13 mouse cellular contexts compared by ENCODE assay signal in genomic region chr4:130715126-130715525, GRCm38 (mm10). TPM values are rescaled to one million over a fixed set of nuclear protein-coding genes. Genes with fewer than 3 reads are reported as not detected.
A peak's percentile ranks its signal among the peaks of the same experiment; 100 is the strongest.
DNase-seq lines count a peak whose midpoint lies in the region; ATAC-seq lines count a peak whose summit lies in the region.
"Had no signal": no experiment of that assay in that cellular context is flagged by ENCODE, and none has a peak within 500 bp of the region (broad histone marks: within the 10 kb centered on the region; RNA-seq: fewer than 3 reads in every experiment).

No protein-coding gene starts in this region.

- peak; percentile 93 for ATAC-seq in intestine, embryonic 16.5 days
- peak; percentile 90 for ATAC-seq in megakaryocyte-erythroid progenitor cell, adult 5-6 weeks (replicated peaks; ENCODE audit: low FRiP score, low TSS enrichment, poor library complexity, severe bottlenecking)
- ATAC-seq in hindbrain, embryonic 13.5 days (ENCODE audit: low FRiP score), result no peak
- ATAC-seq: forebrain, embryonic 13.5 days; hindbrain, embryonic 16.5 days had no signal

- no peaks in the 10 kb centered on the region for H3K27me3 ChIP-seq in heart, embryonic 10.5 days (ENCODE audit: insufficient read depth, poor library complexity, severe bottlenecking)
- H3K27me3 ChIP-seq in intestine, embryonic 16.5 days (replicated peaks; ENCODE audit: control insufficient read depth, insufficient read depth, low read length), result no peaks in the 10 kb centered on the region
- H3K27me3 ChIP-seq in limb, embryonic 10.5 days (ENCODE audit: low read depth, poor library complexity, severe bottlenecking), result no peaks in the 10 kb centered on the region
- no peaks in the 10 kb centered on the region for H3K27me3 ChIP-seq in hindbrain, embryonic 13.5 days
- H3K27me3 ChIP-seq: forebrain, embryonic 13.5 days had no signal

- no peaks in the 10 kb centered on the region for H3K9me3 ChIP-seq in heart, embryonic 10.5 days
- H3K9me3 ChIP-seq in intestine, embryonic 16.5 days (ENCODE audit: control insufficient read depth, low read length), result no peaks in the 10 kb centered on the region
- H3K9me3 ChIP-seq in limb, embryonic 10.5 days (replicated peaks), result no peaks in the 10 kb centered on the region
- no peaks in the 10 kb centered on the region for H3K9me3 ChIP-seq in hindbrain, embryonic 13.5 days
- H3K9me3 ChIP-seq: forebrain, embryonic 13.5 days had no signal

- H3K36me3 ChIP-seq in heart, embryonic 10.5 days, result peaks cover 15% of the 10 kb centered on the region
- 0 out of 2 replicates have a peak, but pooled peaks cover 2% of the 10 kb centered on the region for H3K36me3 ChIP-seq in intestine, embryonic 16.5 days (ENCODE audit: control insufficient read depth, insufficient read depth, low read length)
- peaks cover 39% of the 10 kb centered on the region for H3K36me3 ChIP-seq in limb, embryonic 10.5 days
- peaks cover 16% of the 10 kb centered on the region for H3K36me3 ChIP-seq in hindbrain, embryonic 13.5 days

- DNase-seq in heart, embryonic 10.5 days (ENCODE audit: low spot score), result peak; percentile 92
- no peak for DNase-seq in heart, adult 11 months
- DNase-seq in MEL-GATA-1-ER (ENCODE audit: extremely low read depth, low read depth), result peak; percentile 91
- no peak for DNase-seq in limb, embryonic 10.5 days (ENCODE audit: low spot score)
- no peak for DNase-seq in B cell, adult 2 months
- DNase-seq: cerebellum, postnatal 14 days; left cerebral cortex, postnatal 4 days; retina, postnatal 1 day had no signal

- no peak overlapping the region for H3K4me3 ChIP-seq in heart, embryonic 10.5 days
- no peak overlapping the region for H3K4me3 ChIP-seq in intestine, embryonic 16.5 days (ENCODE audit: low read length)
- H3K4me3 ChIP-seq in limb, embryonic 10.5 days, result no peak overlapping the region
- H3K4me3 ChIP-seq in hindbrain, embryonic 13.5 days, result no peak overlapping the region
- H3K4me3 ChIP-seq: forebrain, embryonic 13.5 days had no signal

- 0 out of 2 replicates have a peak overlapping the region, but pooled peaks have one; percentile 47 for H3K27ac ChIP-seq in heart, embryonic 10.5 days
- peak overlapping the region; percentile 47 for H3K27ac ChIP-seq in intestine, embryonic 16.5 days (ENCODE audit: low read length)
- no peak overlapping the region for H3K27ac ChIP-seq in limb, embryonic 10.5 days
- H3K27ac ChIP-seq in hindbrain, embryonic 13.5 days, result no peak overlapping the region
- H3K27ac ChIP-seq: forebrain, embryonic 13.5 days had no signal

- H3K4me2 ChIP-seq in intestine, embryonic 16.5 days (ENCODE audit: low read depth, low read length), result peak overlapping the region; percentile 20; the same call in 1 of the 2 replicates
- H3K4me2 ChIP-seq in hindbrain, embryonic 13.5 days, result no peak overlapping the region
- H3K4me2 ChIP-seq: forebrain, embryonic 13.5 days had no signal

- no peak overlapping the region for H3K9ac ChIP-seq in intestine, embryonic 16.5 days (ENCODE audit: low read depth, low read length)
- H3K9ac ChIP-seq in hindbrain, embryonic 13.5 days, result no peak overlapping the region
- H3K9ac ChIP-seq: forebrain, embryonic 13.5 days had no signal

- peaks cover 65% of the 10 kb centered on the region for H3K4me1 ChIP-seq in heart, embryonic 10.5 days
- peaks cover 40% of the 10 kb centered on the region for H3K4me1 ChIP-seq in intestine, embryonic 16.5 days (ENCODE audit: control insufficient read depth, insufficient read depth, low read length)
- peaks cover 14% of the 10 kb centered on the region for H3K4me1 ChIP-seq in limb, embryonic 10.5 days
- H3K4me1 ChIP-seq in hindbrain, embryonic 13.5 days (replicated peaks), result peaks cover 63% of the 10 kb centered on the region

RNA-seq across cellular contexts. Expression of gene Pum1, which starts 52.0 kb away (rescaled TPM):
- polyA plus RNA-seq in heart, embryonic 10.5 days (2016; fragmentation: Nextera tagmentation; extraction: Ambion mirVana), result 72.5 and 81.0 TPM in 2 replicates
- polyA plus RNA-seq in intestine, embryonic 16.5 days (2015; fragmentation: Nextera tagmentation; extraction: Ambion mirVana), result 57.8 and 60.8 TPM in 2 replicates
- 60.3 and 62.4 TPM in 2 replicates for total RNA-seq in megakaryocyte-erythroid progenitor cell, adult 5-6 weeks (2014; fragmentation: Nextera tagmentation)
- total RNA-seq in megakaryocyte-erythroid progenitor cell, adult 5-6 weeks (2017), result 35.9 and 41.2 TPM in 2 replicates
- 116 and 124 TPM in 2 replicates for polyA plus RNA-seq in limb, embryonic 10.5 days (2016; fragmentation: Nextera tagmentation; extraction: Ambion mirVana)
- 101 and 103 TPM in 2 replicates for polyA plus RNA-seq in hindbrain, embryonic 13.5 days (2015; fragmentation: Nextera tagmentation; extraction: Ambion mirVana)

Comparison
In these comparisons a context has a peak if more than half of its experiments do, and no peak if none do; other contexts are left out.
1. DNase-seq: peak in heart, embryonic 10.5 days (single experiment) and MEL-GATA-1-ER (single experiment); none in heart, adult 11 months (single experiment), limb, embryonic 10.5 days (single experiment) and B cell, adult 2 months (0 of 2).
2. H3K27ac ChIP-seq: peak in heart, embryonic 10.5 days (single experiment) and intestine, embryonic 16.5 days (single experiment); none in limb, embryonic 10.5 days (single experiment) and hindbrain, embryonic 13.5 days (single experiment).